Mouse (Mus musculus): Measurements from ENCODE around the gene Agt.

Gene Agt

GRCm38 (mm10) chr8:124569593-124569992 lies at the start of gene Agt:
TSS of gene Agt (minus strand) at chr8:124569706.
- DNase-seq (ENCODE audit: low read depth in 2 of 2, low spot score in 2 of 2) = no peak

GRCm38 (mm10) chr8:124618252-124618651 lies 48.7 kb upstream of the Agt start:
- no peak for DNase-seq (ENCODE audit: low read depth in 2 of 2, low spot score in 2 of 2)

- peak; percentile 44 to 59 for DNase-seq (ENCODE audit: low read depth in 2 of 2, low spot score in 2 of 2)
Observed at GRCm38 (mm10) chr8:124617266-124617869, 47.9 kb upstream of the Agt start.

GRCm38 (mm10) chr8:124614325-124614724 lies 44.8 kb upstream of the Agt start:
- DNase-seq (ENCODE audit: low read depth in 2 of 2, low spot score in 2 of 2) = no peak

- DNase-seq (ENCODE audit: low read depth in 2 of 2, low spot score in 2 of 2) = no peak
Observed at GRCm38 (mm10) chr8:124608972-124609353, 39.5 kb upstream of the Agt start.

GRCm38 (mm10) chr8:124608239-124608971 lies 38.9 kb upstream of the Agt start:
- no peak for DNase-seq (ENCODE audit: low read depth in 2 of 2, low spot score in 2 of 2)

- DNase-seq (ENCODE audit: low read depth in 2 of 2, low spot score in 2 of 2) = no peak
Observed at GRCm38 (mm10) chr8:124604066-124604465, 34.6 kb upstream of the Agt start.

GRCm38 (mm10) chr8:124589393-124589792 lies 19.9 kb upstream of the Agt start:
- no peak for DNase-seq (ENCODE audit: low read depth in 2 of 2, low spot score in 2 of 2)

- no peak for DNase-seq (ENCODE audit: low read depth in 2 of 2, low spot score in 2 of 2)
Observed at GRCm38 (mm10) chr8:124586556-124586955, 17.1 kb upstream of the Agt start.

- DNase-seq (ENCODE audit: low read depth in 2 of 2, low spot score in 2 of 2) = no peak
Observed at GRCm38 (mm10) chr8:124585718-124586425, 16.4 kb upstream of the Agt start.

GRCm38 (mm10) chr8:124576751-124577150 lies 7.2 kb upstream of the Agt start:
- DNase-seq (ENCODE audit: low read depth in 2 of 2, low spot score in 2 of 2) = no peak

- no peak for DNase-seq (ENCODE audit: low read depth in 2 of 2, low spot score in 2 of 2)
Observed at GRCm38 (mm10) chr8:124575811-124576210, 6.3 kb upstream of the Agt start, which contains the start of gene Capn9. TSS of gene Capn9 (plus strand) at chr8:124576111.

GRCm38 (mm10) chr8:124573552-124574340 lies 4.2 kb upstream of the Agt start:
- peak; percentile 78 to 83 for DNase-seq (ENCODE audit: low read depth in 2 of 2, low spot score in 2 of 2)

GRCm38 (mm10) chr8:124572430-124572775 lies 2.9 kb upstream of the Agt start:
- DNase-seq (ENCODE audit: low read depth in 2 of 2, low spot score in 2 of 2) = no peak

GRCm38 (mm10) chr8:124571732-124572429 lies 2.4 kb upstream of the Agt start:
- no peak for DNase-seq (ENCODE audit: low read depth in 2 of 2, low spot score in 2 of 2)

GRCm38 (mm10) chr8:124569100-124569499 lies 406 bp downstream of the Agt start:
- DNase-seq (ENCODE audit: low read depth in 2 of 2, low spot score in 2 of 2) = no peak

- DNase-seq (ENCODE audit: low read depth in 2 of 2, low spot score in 2 of 2) = no peak
Observed at GRCm38 (mm10) chr8:124567584-124567983, 1.9 kb downstream of the Agt start.

- no peak for DNase-seq (ENCODE audit: low read depth in 2 of 2, low spot score in 2 of 2)
Observed at GRCm38 (mm10) chr8:124567126-124567525, 2.4 kb downstream of the Agt start.

GRCm38 (mm10) chr8:124557476-124557875 lies 12.0 kb downstream of the Agt start:
- DNase-seq (ENCODE audit: low read depth in 2 of 2, low spot score in 2 of 2) = no peak

- DNase-seq (ENCODE audit: low read depth in 2 of 2, low spot score in 2 of 2) = no peak
Observed at GRCm38 (mm10) chr8:124556658-124557057, 12.8 kb downstream of the Agt start.

- no peak for DNase-seq (ENCODE audit: low read depth in 2 of 2, low spot score in 2 of 2)
Observed at GRCm38 (mm10) chr8:124556164-124556563, 13.3 kb downstream of the Agt start.
